In genomic region chr12:82145173-82145572, GRCm38 (mm10) we compare ENCODE assay signal across 23 mouse cellular contexts.
"Had no signal": no experiment of that assay in that cellular context is flagged by ENCODE, and none has a peak within 500 bp of the region (broad histone marks: within the 10 kb centered on the region; RNA-seq: fewer than 3 reads in every experiment).

No protein-coding gene starts in this region.

- H3K9ac ChIP-seq: heart, embryonic 13.5 days; heart, embryonic 15.5 days; hindbrain, embryonic 13.5 days; hindbrain, embryonic 15.5 days; limb, embryonic 12.5 days; liver, embryonic 13.5 days; liver, embryonic 15.5 days had no signal

- H3K9me3 ChIP-seq: heart, embryonic 13.5 days; heart, embryonic 15.5 days; hindbrain, embryonic 13.5 days; hindbrain, embryonic 15.5 days; limb, embryonic 10.5 days; limb, embryonic 12.5 days; liver, embryonic 13.5 days; liver, embryonic 15.5 days had no signal

- DNase-seq: gastrocnemius, postnatal 25 days; heart, adult 18-20 months; heart, postnatal 14 days; heart, postnatal 36 days; kidney, adult 18-20 months; kidney, adult 8-10 months; kidney, postnatal 10 days; kidney, postnatal 25 days; kidney, postnatal 4 days; liver; liver, embryonic 13.5 days had no signal

- ATAC-seq: hindbrain, postnatal 0 days had no signal

- H3K27ac ChIP-seq: heart, embryonic 13.5 days; heart, embryonic 15.5 days; hindbrain, embryonic 13.5 days; hindbrain, embryonic 15.5 days; hindbrain, postnatal 0 days; layer of hippocampus, adult 2 months; left cerebral cortex, adult 2 months; limb, embryonic 10.5 days; limb, embryonic 12.5 days; liver, embryonic 13.5 days; liver, embryonic 15.5 days had no signal

- H3K4me2 ChIP-seq: heart, embryonic 11.5 days; heart, embryonic 13.5 days; heart, embryonic 15.5 days; hindbrain, embryonic 13.5 days; hindbrain, embryonic 15.5 days; limb, embryonic 12.5 days; liver, embryonic 11.5 days; liver, embryonic 13.5 days; liver, embryonic 15.5 days had no signal

- H3K4me3 ChIP-seq: heart, embryonic 13.5 days; heart, embryonic 15.5 days; hindbrain, embryonic 13.5 days; hindbrain, embryonic 15.5 days; layer of hippocampus, adult 2 months; left cerebral cortex, adult 2 months; limb, embryonic 10.5 days; limb, embryonic 12.5 days; liver, embryonic 13.5 days; liver, embryonic 15.5 days had no signal

- H3K36me3 ChIP-seq: heart, embryonic 13.5 days; heart, embryonic 15.5 days; hindbrain, embryonic 13.5 days; hindbrain, embryonic 15.5 days; limb, embryonic 10.5 days; limb, embryonic 12.5 days; liver, embryonic 13.5 days; liver, embryonic 15.5 days had no signal

- H3K4me1 ChIP-seq: heart, embryonic 15.5 days; hindbrain, embryonic 15.5 days; limb, embryonic 10.5 days; limb, embryonic 12.5 days; liver, embryonic 13.5 days; liver, embryonic 15.5 days had no signal

- H3K27me3 ChIP-seq: heart, embryonic 13.5 days; heart, embryonic 15.5 days; hindbrain, embryonic 13.5 days; hindbrain, embryonic 15.5 days; liver, embryonic 13.5 days; liver, embryonic 15.5 days had no signal
